Mouse (Mus musculus) gastrocnemius, postnatal 36 days (tissue): ENCODE results near the gene Rpia. TPM values are rescaled to one million over a fixed set of nuclear protein-coding genes. Genes with fewer than 3 reads are reported as not detected.

ENCODE experiments used
- total RNA-seq, 2 experiments: library from RNA; stranded (reverse); gene quantifications; 2 replicates each; pipeline ENCODE4 v1.2.3; 2021

The Rpia gene
- total RNA-seq, 2 experiments from 2014 or later = 12.1 to 16.3 TPM

Other genes starting within 250 kb of the Rpia start
- gene Eif2ak3, start 52.3 kb upstream of the Rpia start, total RNA-seq = 1 to 10 TPM; 3.8 to 4.0 TPM
- gene Tex37, start 126.7 kb upstream of the Rpia start, total RNA-seq = not detected
- not detected for gene Foxi3, start 164.3 kb upstream of the Rpia start, total RNA-seq